Mouse (Mus musculus) liver, adult 2 months (tissue): ENCODE results near the gene Cdkn1a.

Source experiments
- CTCF ChIP-seq: fragments of 200-500 bp; IDR thresholded peaks from 2 replicates; pipeline ENCODE4 v1.5.1; 2011; ENCODE audit warnings: low read depth, low read length, control low read depth
- POLR2A ChIP-seq: fragments of 200-500 bp; IDR thresholded peaks from 2 replicates; pipeline ENCODE4 v1.6.1; 2011; ENCODE audit warnings: low read length, control low read depth; ENCODE audit not compliant: insufficient read depth; ENCODE audit errors: extremely low read depth

DNA sequence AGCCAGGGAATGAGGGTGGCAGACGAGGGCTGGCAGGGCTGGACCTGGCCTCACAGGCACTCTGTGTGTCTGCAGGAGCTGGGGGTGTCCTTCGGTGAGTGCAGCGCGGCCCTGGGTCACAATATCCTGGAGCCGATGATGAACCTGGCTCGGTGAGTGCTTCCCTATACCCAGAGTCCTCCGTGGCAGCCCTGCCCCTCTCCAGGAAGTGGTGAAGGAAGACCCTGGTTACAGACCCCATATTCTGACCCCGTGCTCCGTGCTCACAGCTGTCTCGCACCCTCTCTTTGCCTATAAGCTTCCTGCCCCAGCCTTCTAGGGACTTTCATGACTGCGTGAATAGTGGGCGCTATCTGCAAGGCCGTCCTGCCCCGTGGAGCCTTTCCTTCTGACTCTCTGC lies 56.5 kb downstream of the Cdkn1a start:
- TF ChIP-seq POLR2A (no peak), CTCF (no peak)
